Mouse (Mus musculus): ENCODE data around the gene Galr3. TPM values are rescaled to one million over a fixed set of nuclear protein-coding genes. Genes with fewer than 3 reads are reported as not detected.

Gene Galr3
- total RNA-seq (2021) (not detected), polyA plus RNA-seq (2012; rRNA removed) (not detected in 2 replicates)
- long read RNA-seq, result 0 reads

DNA sequence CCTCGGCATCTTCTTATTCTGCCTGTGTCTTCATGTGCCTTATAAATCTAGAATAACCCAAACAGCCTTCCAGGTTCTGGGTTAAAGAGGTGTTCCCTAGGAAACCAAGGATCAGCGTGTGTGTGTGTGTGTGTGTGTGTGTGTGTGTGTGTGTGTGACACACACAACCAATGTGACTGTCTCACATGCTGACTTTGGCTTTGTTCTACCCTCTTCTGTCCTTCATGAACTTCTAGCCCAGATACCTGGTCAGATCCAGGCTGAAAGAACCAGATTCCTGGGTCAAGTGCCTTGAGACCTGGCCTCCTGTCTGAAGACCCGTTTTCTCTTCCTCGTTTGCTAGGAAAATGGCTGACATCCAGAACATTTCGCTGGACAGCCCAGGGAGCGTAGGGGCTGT lies at the start of gene Galr3:
Galr3 (plus strand) TSS at position 301 of the 400 bp plus-strand sequence.
- no peaks in the 10 kb centered on the region for H3K36me3 ChIP-seq (ENCODE audit: control insufficient read depth, insufficient read depth, low read length)
- peaks cover 14% of the 10 kb centered on the region for H3K27me3 ChIP-seq (ENCODE audit: control insufficient read depth, insufficient read depth, low read length)
- H3K4me1 ChIP-seq (ENCODE audit: control insufficient read depth, insufficient read depth, low read length), result peaks cover 4% of the 10 kb centered on the region
- no peak for DNase-seq
- H3K79me2 ChIP-seq (replicated peaks; ENCODE audit: control insufficient read depth, insufficient read depth, low read length), result no peaks in the 10 kb centered on the region
- H3K4me3 ChIP-seq, result peak within 1 kb of the TSS; percentile 46
- TF ChIP-seq CTCF (IDR thresholded peaks at IDR 0.05) (no peak), POLR2A (IDR thresholded peaks at IDR 0.05; ENCODE audit: insufficient read depth, low read depth, low read length) (no peak), EP300 (IDR thresholded peaks at IDR 0.05; ENCODE audit: insufficient read depth, low read depth, low read length) (no peak)
- intact Hi-C loops (cut with DNase I), result no loop called here
- H3K9ac ChIP-seq (ENCODE audit: low read depth, low read length), result peak within 1 kb of the TSS; percentile 44
- H3K27ac ChIP-seq, result no peak within 1 kb of the TSS
- WGBS, result 75% methylated on average over 6 of the region's 6 CpGs

DNA sequence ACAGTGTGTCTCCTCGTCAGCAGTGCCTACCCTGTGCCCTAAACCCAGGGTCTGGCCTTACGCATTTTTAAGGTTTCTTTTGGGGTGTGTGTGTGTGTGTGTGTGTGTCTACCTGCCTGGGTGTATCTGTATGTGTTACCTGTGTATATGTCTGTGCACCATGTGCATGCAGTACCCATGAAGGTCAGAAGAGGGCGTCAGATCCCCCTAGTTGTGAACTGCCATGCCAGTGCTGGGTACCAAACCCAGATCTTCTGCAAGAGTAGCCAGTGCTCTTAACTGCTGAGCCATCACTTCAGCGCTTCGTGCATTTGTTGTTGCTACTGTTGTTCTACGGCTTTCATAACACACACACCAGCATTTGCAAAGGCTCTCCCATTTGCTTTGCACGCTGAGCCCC lies 49.5 kb upstream of the Galr3 start:
- TF ChIP-seq POLR2A (IDR thresholded peaks at IDR 0.05; ENCODE audit: insufficient read depth, low read depth, low read length) (no peak), CTCF (IDR thresholded peaks at IDR 0.05) (peak; percentile 34), EP300 (IDR thresholded peaks at IDR 0.05; ENCODE audit: insufficient read depth, low read depth, low read length) (no peak)
- intact Hi-C loops (cut with DNase I), result no loop called here
- Histone ChIP-seq H3K9ac (ENCODE audit: low read depth, low read length) (no peak overlapping the region), H3K79me2 (replicated peaks; ENCODE audit: control insufficient read depth, insufficient read depth, low read length) (no peaks in the 10 kb centered on the region), H3K4me1 (ENCODE audit: control insufficient read depth, insufficient read depth, low read length) (peaks cover 7% of the 10 kb centered on the region), H3K4me3 (no peak overlapping the region), H3K27ac (no peak overlapping the region), H3K27me3 (ENCODE audit: control insufficient read depth, insufficient read depth, low read length) (no peaks in the 10 kb centered on the region), H3K36me3 (ENCODE audit: control insufficient read depth, insufficient read depth, low read length) (no peaks in the 10 kb centered on the region)
- WGBS, result 93% methylated on average over 7 of the region's 7 CpGs
- no peak for DNase-seq

DNA sequence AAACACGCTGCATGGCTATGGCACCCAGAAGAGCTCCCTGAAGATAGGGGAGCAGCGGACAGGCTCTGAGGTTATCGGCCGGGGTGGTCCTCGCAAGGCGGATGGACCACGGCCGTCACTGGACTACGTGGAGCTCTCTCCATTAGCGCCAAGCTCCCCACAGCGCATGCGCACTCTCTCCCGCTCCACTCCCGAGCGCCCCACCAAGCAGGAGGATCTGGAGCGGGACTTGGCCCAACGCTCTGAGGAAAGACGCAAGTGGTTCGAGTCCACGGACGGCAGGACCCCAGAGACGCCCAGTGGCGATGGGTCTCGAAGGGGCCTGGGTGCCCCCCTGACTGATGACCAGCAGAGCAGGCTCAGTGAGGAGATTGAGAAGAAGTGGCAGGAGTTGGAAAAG lies 48.8 kb upstream of the Galr3 start:
- H3K27me3 ChIP-seq (ENCODE audit: control insufficient read depth, insufficient read depth, low read length), result no peaks in the 10 kb centered on the region
- H3K27ac ChIP-seq, result no peak overlapping the region
- TF ChIP-seq POLR2A (IDR thresholded peaks at IDR 0.05; ENCODE audit: insufficient read depth, low read depth, low read length) (no peak), CTCF (IDR thresholded peaks at IDR 0.05) (no peak), EP300 (IDR thresholded peaks at IDR 0.05; ENCODE audit: insufficient read depth, low read depth, low read length) (no peak)
- peaks cover 5% of the 10 kb centered on the region for H3K4me1 ChIP-seq (ENCODE audit: control insufficient read depth, insufficient read depth, low read length)
- H3K9ac ChIP-seq (ENCODE audit: low read depth, low read length), result no peak overlapping the region
- no peaks in the 10 kb centered on the region for H3K79me2 ChIP-seq (replicated peaks; ENCODE audit: control insufficient read depth, insufficient read depth, low read length)
- H3K4me3 ChIP-seq, result no peak overlapping the region
- H3K36me3 ChIP-seq (ENCODE audit: control insufficient read depth, insufficient read depth, low read length), result no peaks in the 10 kb centered on the region
- intact Hi-C loops (cut with DNase I), result no loop called here
- no peak for DNase-seq
- 98% methylated on average over 24 of the region's 24 CpGs for WGBS

DNA sequence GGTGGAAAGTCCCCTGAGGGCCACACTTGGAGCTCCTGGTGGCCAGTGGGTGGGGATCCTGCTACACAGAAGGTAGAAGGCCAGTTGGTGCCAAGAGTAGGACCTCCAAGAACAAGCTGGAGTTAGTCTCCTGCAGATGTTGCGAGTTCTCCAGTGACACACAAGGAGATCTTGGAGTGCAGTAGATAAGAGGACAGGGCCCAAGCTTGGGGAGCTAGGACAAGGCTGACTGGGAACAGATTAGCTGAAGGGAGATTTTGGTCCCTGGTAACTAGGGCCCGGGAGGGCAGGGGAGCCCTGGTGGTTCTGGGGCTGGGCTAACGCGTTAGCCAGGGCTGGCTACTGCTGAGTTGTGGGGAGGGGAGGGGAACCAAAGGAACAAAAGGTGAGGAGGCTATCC lies 45.8 kb upstream of the Galr3 start:
- intact Hi-C loops (cut with DNase I), result no loop called here

DNA sequence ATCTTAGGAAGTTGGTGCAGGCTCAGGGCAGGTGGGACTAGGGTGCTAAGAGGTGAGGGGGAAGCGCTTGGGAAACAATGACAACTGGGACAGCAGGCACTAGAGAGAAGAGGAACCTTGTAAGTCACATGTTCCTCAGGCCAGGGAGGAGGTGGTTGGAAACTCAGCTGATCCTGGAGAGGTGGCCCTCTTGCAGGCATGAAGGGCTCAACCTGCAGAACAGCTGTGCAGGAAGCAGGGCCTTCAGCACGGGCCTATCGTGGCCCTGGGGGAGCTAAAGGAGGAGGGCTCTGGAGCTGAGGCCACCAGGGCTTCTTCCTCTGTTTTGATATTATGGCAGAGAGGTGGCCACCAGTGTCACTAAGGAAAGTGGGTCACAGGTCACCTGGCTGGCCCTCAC lies 45.0 kb upstream of the Galr3 start:
- no peak overlapping the region for H3K4me3 ChIP-seq
- no peak overlapping the region for H3K9ac ChIP-seq (ENCODE audit: low read depth, low read length)
- no peak overlapping the region for H3K27ac ChIP-seq
- no peaks in the 10 kb centered on the region for H3K27me3 ChIP-seq (ENCODE audit: control insufficient read depth, insufficient read depth, low read length)
- no peaks in the 10 kb centered on the region for H3K79me2 ChIP-seq (replicated peaks; ENCODE audit: control insufficient read depth, insufficient read depth, low read length)
- H3K4me1 ChIP-seq (ENCODE audit: control insufficient read depth, insufficient read depth, low read length), result no peaks in the 10 kb centered on the region
- no peak for TF ChIP-seq POLR2A (IDR thresholded peaks at IDR 0.05; ENCODE audit: insufficient read depth, low read depth, low read length)
- TF ChIP-seq CTCF (IDR thresholded peaks at IDR 0.05), result 0 out of 2 replicates have a peak, but pooled peaks have one; percentile 12
- TF ChIP-seq EP300 (IDR thresholded peaks at IDR 0.05; ENCODE audit: insufficient read depth, low read depth, low read length), result no peak
- intact Hi-C loops (cut with DNase I), result no loop called here
- WGBS, result 45% methylated on average over 3 of the region's 3 CpGs
- no peak for DNase-seq
- H3K36me3 ChIP-seq (ENCODE audit: control insufficient read depth, insufficient read depth, low read length), result no peaks in the 10 kb centered on the region

More for the DNA sequence above, 45.8 kb upstream of the Galr3 start:
- DNase-seq, result no peak
- H3K27ac ChIP-seq, result no peak overlapping the region
- TF ChIP-seq POLR2A (IDR thresholded peaks at IDR 0.05; ENCODE audit: insufficient read depth, low read depth, low read length) (no peak), CTCF (IDR thresholded peaks at IDR 0.05) (no peak), EP300 (IDR thresholded peaks at IDR 0.05; ENCODE audit: insufficient read depth, low read depth, low read length) (no peak)
- no peak overlapping the region for H3K9ac ChIP-seq (ENCODE audit: low read depth, low read length)
- H3K36me3 ChIP-seq (ENCODE audit: control insufficient read depth, insufficient read depth, low read length), result no peaks in the 10 kb centered on the region
- H3K27me3 ChIP-seq (ENCODE audit: control insufficient read depth, insufficient read depth, low read length), result no peaks in the 10 kb centered on the region
- H3K4me1 ChIP-seq (ENCODE audit: control insufficient read depth, insufficient read depth, low read length), result no peaks in the 10 kb centered on the region
- WGBS, result 91% methylated on average over 4 of the region's 4 CpGs
- H3K79me2 ChIP-seq (replicated peaks; ENCODE audit: control insufficient read depth, insufficient read depth, low read length), result no peaks in the 10 kb centered on the region
- no peak overlapping the region for H3K4me3 ChIP-seq

DNA sequence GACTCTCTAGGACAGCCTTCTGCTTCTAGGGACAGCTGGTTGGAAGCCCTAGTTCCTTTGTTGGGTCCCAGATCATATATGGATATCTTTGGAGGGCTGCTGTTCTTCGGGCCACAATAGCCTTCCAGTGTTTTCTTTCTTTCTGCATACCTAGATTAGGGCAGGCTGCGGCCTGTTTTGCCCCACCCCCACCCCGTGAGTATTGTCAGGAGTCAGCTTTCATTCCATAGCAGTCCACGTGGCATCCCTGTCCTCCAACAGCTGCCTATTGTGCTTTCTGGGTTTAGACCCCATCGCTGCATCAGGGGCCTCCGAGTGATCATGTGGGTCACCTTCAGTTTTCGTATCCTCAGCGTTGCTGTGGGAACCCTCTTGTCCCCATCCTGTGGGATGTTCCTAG lies 43.3 kb upstream of the Galr3 start:
- no peak for TF ChIP-seq EP300 (IDR thresholded peaks at IDR 0.05; ENCODE audit: insufficient read depth, low read depth, low read length)
- no peak for TF ChIP-seq CTCF (IDR thresholded peaks at IDR 0.05)
- TF ChIP-seq POLR2A (IDR thresholded peaks at IDR 0.05; ENCODE audit: insufficient read depth, low read depth, low read length), result no peak
- WGBS, result 55% methylated on average over 8 of the region's 8 CpGs

More for the DNA sequence above, 43.3 kb upstream of the Galr3 start:
- intact Hi-C loops (cut with DNase I), result no loop called here
- no peaks in the 10 kb centered on the region for H3K4me1 ChIP-seq (ENCODE audit: control insufficient read depth, insufficient read depth, low read length)
- H3K9ac ChIP-seq (ENCODE audit: low read depth, low read length), result no peak overlapping the region
- no peaks in the 10 kb centered on the region for H3K27me3 ChIP-seq (ENCODE audit: control insufficient read depth, insufficient read depth, low read length)
- H3K79me2 ChIP-seq (replicated peaks; ENCODE audit: control insufficient read depth, insufficient read depth, low read length), result no peaks in the 10 kb centered on the region
- H3K36me3 ChIP-seq (ENCODE audit: control insufficient read depth, insufficient read depth, low read length), result no peaks in the 10 kb centered on the region
- DNase-seq, result no peak
- H3K27ac ChIP-seq, result no peak overlapping the region
- H3K4me3 ChIP-seq, result no peak overlapping the region

Measured in heart, adult 2 months (tissue).